Mouse (Mus musculus) neutrophil, adult 59 days (primary cell): ENCODE data around the gene Rnf113a1. TPM values are rescaled to one million over a fixed set of nuclear protein-coding genes. Genes with fewer than 3 reads are reported as not detected.

Experiments
- total RNA-seq, 2 experiments: library from RNA; stranded (reverse); gene quantifications; 1 replicate in 1 of 2; 2 replicates in 1 of 2; pipeline ENCODE4 v1.2.4; 2023

Gene Rnf113a1
- 1 to 10 TPM; 4.0 to 4.7 TPM for total RNA-seq

GRCm38 (mm10) chrX:37191105-37191743 lies at the start of gene Rnf113a1, which contains the start of gene Ndufa1:
TSS of gene Rnf113a1 (plus strand) at chrX:37191245.
TSS of gene Ndufa1 (minus strand) at chrX:37191163.

GRCm38 (mm10) chrX:37168742-37169141 lies 22.3 kb upstream of the Rnf113a1 start, which contains the start of gene Akap14:
TSS of gene Akap14 (minus strand) at chrX:37168842.

DNA sequence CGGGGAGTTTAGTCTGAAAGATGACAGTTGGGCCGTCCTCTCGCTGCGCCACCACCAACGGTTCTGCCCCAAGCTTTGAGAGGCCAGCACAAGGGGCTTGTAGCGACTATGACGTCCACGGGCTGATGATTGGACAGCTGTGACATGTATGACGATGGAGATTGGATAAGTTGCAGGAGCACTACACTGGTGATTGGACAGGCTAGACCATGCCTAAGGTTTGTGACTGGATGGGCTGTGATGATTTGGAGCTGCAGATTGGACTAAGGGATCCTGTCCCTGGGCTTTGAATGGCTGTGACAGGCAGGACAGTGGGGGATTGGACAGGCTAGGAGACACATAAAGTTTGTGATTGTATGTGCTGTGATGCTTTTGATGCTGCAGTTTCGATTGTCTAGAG lies 19.9 kb downstream of the Rnf113a1 start, which contains the start of gene Gm9:
TSS of gene Gm9 (minus strand) at position 101 of the 400 bp plus-strand sequence.

DNA sequence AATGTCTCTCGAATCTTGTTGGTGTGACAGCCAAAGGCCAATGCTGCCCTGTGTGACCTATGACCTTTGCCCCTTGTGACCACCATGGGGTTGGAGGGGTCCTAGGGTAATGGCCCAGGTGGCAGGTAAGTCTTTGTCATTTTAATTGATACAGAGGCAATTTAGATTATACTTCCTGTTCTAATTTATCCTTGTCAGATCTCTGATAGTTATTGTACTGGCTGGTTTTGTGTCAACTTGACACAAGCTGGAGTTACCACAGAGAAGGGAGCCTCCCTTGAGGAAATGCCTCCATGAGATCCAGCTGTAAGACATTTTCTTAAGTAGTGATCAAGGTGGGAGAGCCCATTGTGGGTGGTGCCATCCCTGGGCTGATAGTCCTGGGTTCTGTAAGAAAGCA lies 31.1 kb downstream of the Rnf113a1 start, which contains the start of gene Rhox1:
TSS of gene Rhox1 (minus strand) at position 101 of the 400 bp plus-strand sequence.

Other genes starting within 250 kb of the Rnf113a1 start
- 10 to 100 TPM; 22.5 to 27.0 TPM for gene Sept6, start 199.5 kb upstream of the Rnf113a1 start, total RNA-seq
- under 1 TPM in 1 of 2 experiments, not detected in 1; 0.44 TPM for gene Sowahd, start 142.4 kb upstream of the Rnf113a1 start, total RNA-seq
- 100 to 1,000 TPM; 356 to 442 TPM for gene Rpl39, start 105.8 kb upstream of the Rnf113a1 start, total RNA-seq
- 10 to 100 TPM; 11.0 to 12.4 TPM for gene Upf3b, start 80.9 kb upstream of the Rnf113a1 start, total RNA-seq
- gene Nkap, start 64.5 kb upstream of the Rnf113a1 start, total RNA-seq: 10 to 100 TPM; 10.7 to 14.5 TPM
- not detected for gene Akap14, start 22.4 kb upstream of the Rnf113a1 start, total RNA-seq
- 100 to 1,000 TPM; 109 to 125 TPM for gene Ndufa1, start 82 bp upstream of the Rnf113a1 start, total RNA-seq
- not detected for gene Gm9, start 19.8 kb downstream of the Rnf113a1 start, total RNA-seq
- not detected for gene Rhox1, start 31.0 kb downstream of the Rnf113a1 start, total RNA-seq
- gene Rhox2a, start 53.7 kb downstream of the Rnf113a1 start, total RNA-seq: not detected
- not detected for gene Rhox3a, start 58.7 kb downstream of the Rnf113a1 start, total RNA-seq
- not detected for gene Rhox4a, start 74.1 kb downstream of the Rnf113a1 start, total RNA-seq
- not detected for gene Rhox3a2, start 188.8 kb downstream of the Rnf113a1 start, total RNA-seq
- not detected for gene Rhox4a2, start 199.6 kb downstream of the Rnf113a1 start, total RNA-seq
- gene Rhox2b, start 220.8 kb downstream of the Rnf113a1 start, total RNA-seq: not detected
- not detected for gene Rhox4b, start 241.2 kb downstream of the Rnf113a1 start, total RNA-seq